Mouse (Mus musculus) right cerebral cortex, postnatal 36 days (tissue): ENCODE measurements around the gene Tex11.
"Not testable (repeated sequence)": the region's sequence is repeated elsewhere in the genome, so short reads cannot be mapped to it uniquely, and the experiment has no call there.

Source experiments
- DNase-seq, 2 experiments: peaks; one replicate each; pipeline ENCODE4 v3.0.0; 2022; ENCODE audit warnings: low spot score in 2 of 2, mixed read lengths in 1 of 2

The Tex11 gene

GRCm38 (mm10) chrX:101059541-101059940 lies at the start of gene Tex11:
TSS of gene Tex11 (minus strand) at chrX:101059667.
- no peak for DNase-seq

DNA sequence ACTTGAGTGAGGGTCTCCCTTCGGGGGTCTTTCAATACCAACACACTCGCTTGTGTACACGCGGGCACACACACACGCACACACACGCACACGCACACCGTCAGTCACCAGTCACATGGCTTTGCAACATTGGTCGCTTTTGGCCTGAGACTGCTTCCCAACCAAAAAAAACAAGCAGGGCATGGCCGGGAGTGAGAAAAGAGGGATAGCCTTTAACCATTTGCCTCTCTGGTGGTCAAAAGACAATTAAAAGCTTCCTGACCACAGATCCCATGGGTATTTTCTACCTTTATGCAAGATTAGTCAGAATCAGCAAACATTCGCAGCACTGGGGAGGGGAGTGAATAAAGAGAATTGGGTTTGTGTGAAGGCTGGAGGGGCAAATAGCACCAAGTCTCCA lies 26.5 kb upstream of the Tex11 start, which contains the start of gene Slc7a3:
Gene Slc7a3, minus strand, starts transcription at position 101 of the 400 bp plus-strand sequence.
- DNase-seq = no peak

GRCm38 (mm10) chrX:101085211-101085610 lies 25.7 kb upstream of the Tex11 start:
- not testable (repeated sequence) for DNase-seq

GRCm38 (mm10) chrX:101084192-101084591 lies 24.7 kb upstream of the Tex11 start:
- DNase-seq = no peak

- no peak for DNase-seq
Measured at GRCm38 (mm10) chrX:101065245-101065644, 5.8 kb upstream of the Tex11 start.

DNA sequence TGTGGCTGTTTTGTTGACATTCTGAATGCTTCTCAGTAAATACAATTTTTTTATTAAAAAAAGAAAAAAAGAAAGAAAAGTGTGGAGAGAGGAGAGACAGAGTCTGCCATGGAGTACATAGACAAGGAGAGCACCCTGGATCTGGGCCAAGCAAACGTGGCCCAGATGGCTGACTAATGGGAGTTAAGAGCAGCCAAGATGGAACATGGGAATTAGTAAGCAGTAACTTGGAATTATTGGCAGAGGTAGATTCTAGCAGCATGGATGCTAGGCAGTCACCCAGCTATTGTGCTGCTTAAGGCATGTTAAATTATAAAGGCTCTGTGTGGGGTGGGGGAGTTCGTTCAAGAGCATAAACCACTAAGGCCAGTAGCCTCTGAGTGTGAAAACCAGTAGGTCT lies 4.0 kb upstream of the Tex11 start:
- DNase-seq = no peak

DNA sequence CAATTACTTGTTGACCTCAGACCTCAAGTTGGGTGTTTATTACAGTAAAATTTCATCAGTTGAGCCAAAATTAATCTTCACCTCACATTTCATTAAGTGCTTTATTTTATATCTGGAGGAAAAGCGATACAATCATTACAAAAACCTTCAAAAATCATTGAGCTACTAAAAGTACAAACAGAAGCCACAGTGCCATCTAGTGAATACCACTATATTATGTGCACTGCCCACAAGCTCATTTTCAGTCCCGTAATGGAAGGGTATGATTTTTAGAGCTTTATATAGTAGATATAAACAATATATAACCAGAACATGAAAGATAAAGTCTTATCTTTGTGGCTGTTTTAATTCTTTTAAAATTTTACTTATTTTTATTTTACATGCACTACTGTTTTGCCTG lies 115.8 kb downstream of the Tex11 start:
- DNase-seq = no peak

- DNase-seq = no peak
Measured at GRCm38 (mm10) chrX:100839211-100839610, 220.3 kb downstream of the Tex11 start.

DNA sequence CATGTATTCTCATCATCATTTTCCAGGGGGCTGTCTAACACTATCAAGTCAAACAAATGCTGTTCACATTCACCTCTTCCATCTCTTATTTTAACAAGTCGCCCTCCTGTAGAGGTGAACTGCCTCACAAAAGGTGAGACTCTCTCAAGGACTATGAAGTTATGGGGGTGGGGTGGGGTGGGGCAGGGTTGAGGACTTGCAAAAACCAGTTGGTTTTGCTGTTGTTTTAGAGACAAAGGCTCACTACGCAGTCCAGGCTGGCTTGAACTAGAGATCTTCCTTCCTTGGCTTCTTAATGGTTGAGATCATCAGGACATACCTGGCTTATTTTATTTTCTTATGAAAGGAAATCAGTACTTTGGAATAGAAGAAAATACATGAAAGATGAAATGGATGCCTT lies 226.7 kb downstream of the Tex11 start:
- DNase-seq = no peak

DNA sequence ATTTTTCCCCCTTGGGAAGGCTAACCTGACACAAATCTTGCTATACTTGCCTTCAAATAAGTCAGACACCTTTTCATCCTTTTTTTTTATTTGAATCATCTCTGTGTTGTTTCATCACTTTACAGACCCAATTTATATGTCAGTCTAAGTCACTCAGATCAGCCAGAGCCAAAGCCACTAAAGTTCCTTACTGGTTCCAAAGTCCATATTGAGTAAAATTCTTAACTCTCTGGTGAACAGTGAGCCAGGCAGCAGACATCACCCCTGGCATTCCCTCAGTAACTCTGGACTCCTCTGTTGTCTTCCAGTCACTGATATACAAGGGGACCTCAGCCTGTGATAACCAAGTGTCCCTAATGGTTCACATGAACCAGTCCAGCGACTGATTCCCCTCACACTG lies 233.9 kb downstream of the Tex11 start:
- no peak for DNase-seq

GRCm38 (mm10) chrX:100821149-100821548 lies 238.3 kb downstream of the Tex11 start:
- no peak for DNase-seq

DNA sequence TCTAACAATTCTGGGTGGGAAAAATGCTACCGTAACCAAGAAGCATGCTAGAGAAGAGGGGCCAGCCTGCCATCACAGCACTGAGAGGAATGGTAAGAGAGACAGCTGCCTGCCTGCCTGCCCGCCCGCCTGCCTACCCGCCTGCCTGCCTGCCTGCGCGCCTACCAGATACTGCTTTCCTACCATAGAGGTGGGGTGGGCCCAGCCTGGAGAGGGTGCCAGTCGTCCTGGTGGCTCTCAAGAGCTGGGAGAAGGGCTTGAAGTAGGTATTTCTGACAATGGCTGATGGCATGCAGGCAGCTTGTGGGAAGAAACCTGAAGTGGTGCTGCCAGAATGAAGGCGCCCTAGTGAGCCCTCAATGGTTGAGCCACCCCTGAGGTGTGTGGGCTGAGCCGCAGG lies 240.8 kb downstream of the Tex11 start:
- DNase-seq = no peak

DNA sequence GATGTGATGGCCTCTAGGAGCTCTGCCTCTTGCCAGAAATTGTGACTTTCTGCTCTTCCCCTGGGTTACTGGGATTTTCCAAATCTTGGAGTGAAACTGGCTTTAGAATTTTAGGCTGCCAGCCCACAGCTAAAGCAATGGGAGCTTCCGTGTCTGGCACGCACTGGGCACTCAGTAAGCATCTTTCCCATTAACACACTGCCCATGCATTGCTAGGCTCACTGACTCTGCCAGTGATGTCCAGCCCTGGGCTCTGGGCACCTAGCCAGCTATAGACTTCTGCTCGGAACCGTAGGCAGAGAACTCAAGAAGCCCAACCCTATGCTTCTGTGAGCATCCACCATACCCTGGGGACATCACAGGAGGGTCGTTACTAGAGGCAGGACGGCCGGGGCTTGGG lies 243.7 kb downstream of the Tex11 start:
- DNase-seq = no peak

GRCm38 (mm10) chrX:100814139-100814538 lies 245.3 kb downstream of the Tex11 start:
- no peak for DNase-seq

DNA sequence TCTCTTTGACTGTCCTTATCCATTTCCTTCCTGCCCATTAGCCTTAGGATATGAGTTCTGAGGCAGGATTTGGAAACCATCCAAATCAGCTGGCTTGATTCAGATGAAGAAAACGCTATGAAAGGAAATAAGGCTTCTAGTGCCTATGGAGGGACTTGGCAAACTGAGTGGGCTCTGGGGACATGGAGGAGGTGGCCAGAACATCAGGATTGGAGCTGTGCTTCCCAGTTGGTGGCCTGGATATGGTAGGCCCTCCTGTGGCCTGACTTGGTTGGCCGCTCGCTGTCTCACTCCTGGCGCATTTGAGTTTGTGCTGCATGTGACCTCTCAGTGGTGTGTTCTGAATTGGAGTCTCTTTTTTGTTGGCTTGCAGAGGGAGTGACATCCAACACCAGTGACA lies 248.3 kb downstream of the Tex11 start:
- no peak for DNase-seq

DNA sequence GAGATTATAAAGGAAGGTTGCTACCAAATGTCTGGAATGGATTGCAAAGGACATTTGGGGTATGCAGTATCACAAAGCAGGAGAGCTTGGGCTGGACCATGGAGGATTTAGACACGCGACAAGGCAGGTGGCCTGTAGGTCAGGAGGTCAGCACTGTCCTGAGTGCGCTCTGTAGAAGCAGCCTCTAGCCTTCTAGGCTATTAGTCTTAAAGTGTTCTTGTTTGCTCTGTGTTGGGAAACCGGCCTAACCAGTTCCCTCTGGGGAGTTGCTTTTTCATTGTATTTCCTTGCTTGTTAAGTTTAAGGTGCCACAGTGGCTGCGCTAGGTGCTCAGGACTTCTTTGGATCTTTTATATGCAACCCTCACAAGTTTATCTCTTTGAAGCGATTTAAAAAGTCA lies 257.4 kb downstream of the Tex11 start:
- DNase-seq = no peak

DNA sequence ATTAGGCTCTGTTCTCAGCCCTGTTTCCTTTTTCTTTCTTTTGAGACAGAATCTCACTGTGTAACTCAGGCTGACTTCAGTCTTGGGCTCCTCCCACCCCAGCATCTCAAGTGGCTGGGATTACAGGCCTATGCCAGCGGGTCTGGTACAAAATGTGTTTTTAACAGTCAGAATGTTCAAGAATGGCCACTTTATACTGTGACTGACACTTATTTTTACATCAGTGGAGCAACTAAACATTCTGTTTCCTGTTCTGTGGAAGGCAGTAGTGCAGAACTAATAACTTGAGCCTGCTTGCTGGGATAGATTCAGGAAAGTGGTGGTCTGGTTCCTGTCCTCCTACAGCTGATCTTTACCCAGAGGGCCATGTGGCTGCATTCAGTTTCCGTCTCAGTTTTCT lies 258.8 kb downstream of the Tex11 start:
- DNase-seq = no peak

DNA sequence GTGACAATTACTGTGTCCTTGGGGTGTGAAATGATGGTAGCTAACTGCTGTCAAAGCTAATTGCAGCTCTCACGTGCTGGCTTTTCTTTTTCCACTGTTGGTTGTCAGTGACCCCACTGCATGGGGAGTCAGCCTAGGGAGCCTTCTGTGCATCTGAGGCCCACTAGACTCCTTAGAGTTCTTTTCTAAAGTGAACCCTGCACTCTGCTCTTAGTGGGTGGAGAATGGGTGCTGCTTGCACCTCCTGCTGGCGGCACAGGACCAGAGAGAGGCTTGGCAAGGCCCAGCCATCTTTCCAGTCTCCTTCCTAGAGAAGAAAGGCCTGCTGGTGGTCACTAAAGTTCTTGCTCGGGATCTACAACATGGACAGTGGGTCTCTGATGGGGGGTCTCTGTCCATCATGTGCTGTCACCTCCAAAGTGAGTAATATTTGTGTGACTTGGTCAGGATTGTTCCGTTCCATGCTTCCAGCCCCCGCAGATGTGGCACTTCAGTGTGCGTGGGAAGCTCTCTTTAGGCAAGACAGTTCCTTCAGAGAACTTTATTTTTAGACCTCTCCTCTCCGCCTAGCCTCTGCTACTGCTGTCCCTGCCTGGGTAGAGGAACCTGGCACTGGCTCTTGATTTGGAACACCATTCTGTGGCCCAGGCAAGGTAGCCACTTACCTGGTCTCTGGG lies 261.5 kb downstream of the Tex11 start:
- peak; percentile 40 to 73 for DNase-seq

DNA sequence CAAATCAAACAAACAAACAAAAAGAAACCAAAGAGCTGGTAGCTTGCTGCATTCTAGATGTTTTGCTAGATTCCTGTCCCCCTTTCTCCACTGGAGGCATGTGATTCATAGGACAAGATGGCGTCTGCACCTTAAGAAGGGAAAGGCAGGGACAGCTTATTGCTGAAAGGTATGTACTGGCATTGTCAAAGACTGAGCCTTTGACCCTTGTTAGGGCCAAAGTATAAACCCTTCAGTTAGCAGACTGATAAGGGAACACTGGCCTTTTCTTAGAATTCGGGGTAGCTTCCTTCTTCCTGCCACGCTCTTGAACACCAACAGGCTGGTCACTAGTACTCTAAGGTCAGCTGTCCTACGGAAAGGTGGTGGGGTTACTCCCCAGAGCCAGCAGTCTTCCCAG lies 262.1 kb downstream of the Tex11 start:
- DNase-seq = no peak

- DNase-seq = no peak
Measured at GRCm38 (mm10) chrX:100796741-100797090, 262.8 kb downstream of the Tex11 start.

- no peak for DNase-seq
Measured at GRCm38 (mm10) chrX:100796041-100796740, 263.3 kb downstream of the Tex11 start.

DNA sequence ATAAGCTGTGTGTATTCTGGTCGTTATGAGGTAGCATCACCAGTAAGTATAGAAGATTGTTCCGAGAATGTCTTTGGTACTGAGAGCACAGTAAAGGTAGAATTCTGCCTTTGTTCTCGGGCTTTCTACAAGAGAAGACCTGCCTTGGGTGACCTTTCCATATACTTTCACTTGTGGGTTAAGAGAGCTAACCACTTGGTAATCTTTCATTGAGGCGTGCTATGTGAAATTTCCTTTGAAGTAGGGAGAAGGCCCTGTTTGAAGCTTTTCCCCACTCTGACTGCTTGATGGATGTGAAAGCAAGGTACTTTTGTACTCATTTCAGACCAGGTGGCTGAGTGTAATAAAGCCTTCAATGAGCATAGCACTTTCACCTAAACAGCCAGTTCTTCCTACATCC lies 270.1 kb downstream of the Tex11 start:
- DNase-seq = no peak
